Mouse (Mus musculus) hindbrain, postnatal 0 days (tissue): Measurements from ENCODE around the gene Sncg. TPM values are rescaled to one million over a fixed set of nuclear protein-coding genes. Genes with fewer than 3 reads are reported as not detected.

Source experiments
- ATAC-seq: fragments of 200-750 bp; cut with Nextera tagmentation; 2 replicates; pipeline ENCODE4 v1.8.0; 2017; ENCODE audit warnings: mild to moderate bottlenecking, moderate TSS enrichment, moderate library complexity
- DNase-seq: peaks from one replicate; pipeline ENCODE4 v3.0.0-alpha.2; 2015; ENCODE audit warnings: low spot score
- H3K27ac ChIP-seq: fragments of 300-500 bp; sonication (generic); 2 replicates; pipeline ENCODE4 v1.5.1; 2014; ENCODE audit warnings: mild to moderate bottlenecking
- H3K27me3 ChIP-seq: fragments of 300-500 bp; sonication (generic); 2 replicates; pipeline ENCODE4 v1.6.1; 2014; ENCODE audit warnings: low read length, mixed read lengths; ENCODE audit not compliant: insufficient read depth
- H3K36me3 ChIP-seq: fragments of 300-500 bp; sonication (generic); 2 replicates; pipeline ENCODE4 v1.6.1; 2014; ENCODE audit warnings: low read length, mixed read lengths; ENCODE audit not compliant: insufficient read depth
- H3K4me1 ChIP-seq: fragments of 300-500 bp; sonication (generic); 2 replicates; pipeline ENCODE4 v1.6.1; 2014; ENCODE audit warnings: antibody characterized with exemption, low read length, mixed read lengths; ENCODE audit not compliant: insufficient read depth
- H3K4me2 ChIP-seq: fragments of 300-500 bp; sonication (generic); 2 replicates; pipeline ENCODE4 v1.6.1; 2014; ENCODE audit warnings: low read depth, mild to moderate bottlenecking, low read length, moderate library complexity, mixed read lengths
- H3K4me3 ChIP-seq: fragments of 300-500 bp; sonication (generic); 2 replicates; pipeline ENCODE4 v1.5.1; 2014; ENCODE audit warnings: low read length
- H3K9ac ChIP-seq: fragments of 300-500 bp; sonication (generic); replicated peaks from 2 replicates; pipeline ENCODE4 v1.6.1; 2014; ENCODE audit warnings: mild to moderate bottlenecking, low read length, moderate library complexity, mixed read lengths
- H3K9me3 ChIP-seq: fragments of 300-500 bp; sonication (generic); 2 replicates; pipeline ENCODE4 v1.6.1; 2016; ENCODE audit warnings: low read length, mixed read lengths
- CTCF ChIP-seq: IDR thresholded peaks from 2 replicates; pipeline ENCODE4 v1.5.1; 2016; ENCODE audit warnings: antibody characterized with exemption, control low read depth, low read depth
- whole genome bisulfite sequencing: fragments of 180-500 bp; shearing (Covaris S2); extraction: QIAGEN DNeasy Blood & Tissue Kit; methylation state at CpG from one replicate; pipeline ENCODE4 v1.1.7; 2014; 5-methylcytosine and 5-hydroxymethylcytosine counted together
- polyA plus RNA-seq: library from polyadenylated mRNA; unstranded; fragments of >200 nt; fragmentation: Nextera tagmentation; extraction: Ambion mirVana; gene quantifications from 2 replicates; pipeline ENCODE4 v1.2.1, GENCODE M21; 2015
- total RNA-seq: library from RNA; depleted of rRNA; stranded (reverse); fragments of >200 nt; gene quantifications from 2 replicates; pipeline ENCODE4 v1.2.3, GENCODE M21; 2014; rRNA removed

The Sncg gene
- total and polyA plus RNA-seq, 2 experiments from 2014 or later: 49.5 to 164 TPM

DNA sequence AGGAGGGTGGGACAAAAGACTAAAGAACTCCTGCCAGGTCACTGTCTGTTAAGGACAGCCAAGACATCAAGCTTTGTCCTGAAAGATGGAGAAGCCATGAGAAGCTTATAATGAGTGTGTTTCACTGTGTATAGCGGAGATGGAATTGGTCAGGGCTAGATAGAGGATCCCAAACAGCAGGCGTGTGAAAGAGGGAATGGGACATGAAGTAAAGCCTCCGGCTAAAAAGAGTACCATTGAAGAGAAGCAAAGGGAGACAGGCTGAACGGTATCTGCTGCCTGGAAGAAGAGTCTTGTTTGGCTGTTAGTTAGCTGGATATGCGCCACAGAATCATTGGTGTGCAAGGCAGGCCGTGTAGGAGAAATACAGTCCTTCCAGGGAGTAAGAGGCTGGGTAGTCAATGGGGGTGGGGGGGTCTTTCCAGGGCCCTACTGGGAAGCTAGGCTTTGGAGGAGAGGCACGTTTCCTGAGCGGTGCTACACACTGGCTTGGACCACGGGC, 43.9 kb downstream of the Sncg start:
- TF ChIP-seq CTCF: no peak
- ATAC-seq: peak; percentile 86
- peaks cover 41% of the 10 kb centered on the region for H3K36me3 ChIP-seq
- WGBS: 72% methylated on average over 9 of the region's 9 CpGs
- no peak overlapping the region for H3K4me2 ChIP-seq
- DNase-seq: peak; percentile 68
- no peaks in the 10 kb centered on the region for H3K9me3 ChIP-seq
- peak overlapping the region; percentile 74 for H3K27ac ChIP-seq
- H3K4me3 ChIP-seq: no peak overlapping the region
- no peak overlapping the region for H3K9ac ChIP-seq
- no peaks in the 10 kb centered on the region for H3K4me1 ChIP-seq
- no peaks in the 10 kb centered on the region for H3K27me3 ChIP-seq

DNA sequence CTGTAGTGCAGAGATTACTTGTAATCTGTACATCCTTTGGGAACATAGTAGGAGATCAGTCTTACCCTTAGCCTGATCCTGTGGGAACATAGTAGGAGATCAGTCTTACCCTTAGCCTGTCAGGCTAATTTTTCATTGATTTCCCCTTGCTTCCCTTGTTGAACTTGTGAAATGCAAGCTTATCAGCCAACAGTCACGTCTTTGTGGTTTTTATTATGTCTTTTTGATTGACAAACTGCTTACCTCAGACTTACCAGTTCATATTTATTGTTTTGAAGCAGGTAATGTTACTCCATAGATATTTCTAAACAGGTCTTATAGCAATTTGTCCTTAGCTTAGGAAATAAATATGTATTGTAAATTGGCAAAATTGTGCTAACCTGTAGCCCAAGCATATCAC, 47.0 kb downstream of the Sncg start:
- no peak overlapping the region for H3K27ac ChIP-seq
- no peak overlapping the region for H3K9ac ChIP-seq
- no peaks in the 10 kb centered on the region for H3K9me3 ChIP-seq
- DNase-seq: no peak
- no peak for TF ChIP-seq CTCF
- H3K4me2 ChIP-seq: no peak overlapping the region
- H3K27me3 ChIP-seq: no peaks in the 10 kb centered on the region
- H3K36me3 ChIP-seq: peaks cover 35% of the 10 kb centered on the region
- WGBS: 88% methylated on average over 1 of the region's 1 CpGs
- H3K4me3 ChIP-seq: no peak overlapping the region
- ATAC-seq: no peak
- H3K4me1 ChIP-seq: no peaks in the 10 kb centered on the region

DNA sequence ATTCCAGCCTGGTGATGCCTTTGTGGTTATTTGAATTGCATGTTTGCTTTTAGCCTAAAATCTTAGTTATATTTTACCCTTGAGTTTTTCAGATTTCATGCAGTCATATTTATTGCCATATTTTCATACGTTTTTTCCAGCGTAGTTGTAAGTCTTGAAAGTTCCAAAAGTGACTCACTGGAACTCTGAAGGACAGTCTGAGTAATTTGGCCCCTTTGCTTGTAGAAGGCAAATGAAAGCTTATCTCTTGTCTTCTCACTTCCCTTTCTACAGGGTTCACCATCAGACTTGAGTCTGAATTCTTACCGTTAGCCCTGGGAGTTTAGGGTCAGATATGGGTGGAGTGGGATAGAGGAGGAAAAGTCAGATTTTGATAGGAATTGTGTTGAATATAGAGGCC, 48.0 kb downstream of the Sncg start:
- no peaks in the 10 kb centered on the region for H3K9me3 ChIP-seq
- ATAC-seq (no peak), DNase-seq (no peak)
- H3K36me3 ChIP-seq: peaks cover 29% of the 10 kb centered on the region
- no peak overlapping the region for H3K4me3 ChIP-seq
- H3K9ac ChIP-seq: no peak overlapping the region
- H3K27ac ChIP-seq: no peak overlapping the region
- H3K4me1 ChIP-seq: no peaks in the 10 kb centered on the region
- WGBS: 94% methylated on average over 3 of the region's 3 CpGs
- H3K4me2 ChIP-seq: no peak overlapping the region
- TF ChIP-seq CTCF: no peak
- no peaks in the 10 kb centered on the region for H3K27me3 ChIP-seq

DNA sequence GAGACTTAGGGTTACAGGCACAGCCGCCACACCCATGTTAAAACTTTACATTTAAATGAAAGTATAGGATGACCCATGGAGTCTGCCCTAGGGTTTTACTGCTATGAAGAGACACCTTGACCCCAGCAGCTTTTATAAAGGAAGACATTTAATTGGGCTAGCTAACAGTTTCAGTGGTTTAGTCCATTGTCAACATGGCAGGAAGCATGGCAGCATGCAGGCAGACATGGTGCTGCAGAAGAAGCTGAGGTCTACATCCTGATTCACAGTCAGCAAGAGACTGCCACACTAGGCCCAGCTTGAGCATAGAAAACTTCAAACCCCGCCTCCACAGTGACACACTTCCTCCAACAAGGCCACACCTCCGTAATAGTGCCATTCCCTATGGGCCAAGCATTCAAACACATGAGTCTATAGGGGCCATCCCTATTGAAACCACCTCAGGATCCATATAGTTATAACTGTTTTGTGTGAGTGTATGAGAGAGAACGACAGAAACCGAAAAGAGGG, 51.0 kb downstream of the Sncg start:
- no peaks in the 10 kb centered on the region for H3K9me3 ChIP-seq
- ATAC-seq: no peak
- H3K27me3 ChIP-seq: no peaks in the 10 kb centered on the region
- WGBS: 96% methylated on average over 5 of the region's 5 CpGs
- TF ChIP-seq CTCF: no peak
- no peaks in the 10 kb centered on the region for H3K4me1 ChIP-seq
- H3K27ac ChIP-seq: no peak overlapping the region
- peaks cover 17% of the 10 kb centered on the region; the same call in 1 of the 2 replicates for H3K36me3 ChIP-seq
- no peak overlapping the region for H3K4me3 ChIP-seq
- no peak overlapping the region for H3K9ac ChIP-seq
- no peak overlapping the region for H3K4me2 ChIP-seq
- no peak for DNase-seq

Other genes with a start within 250 kb of the Sncg start
- gene Npy4r, start 222.3 kb downstream of the Sncg start, total RNA-seq: 0.21 and 0.25 TPM in 2 replicates
- 0.11 and 0.24 TPM in 2 replicates for gene Npy4r, start 222.3 kb downstream of the Sncg start, polyA plus RNA-seq
- 31.7 and 33.6 TPM in 2 replicates for gene Gprin2, start 173.1 kb downstream of the Sncg start, total RNA-seq
- gene Gprin2, start 173.1 kb downstream of the Sncg start, polyA plus RNA-seq: 4.3 and 8.1 TPM in 2 replicates
- 0.63 and 2.1 TPM in 2 replicates for gene Syt15, start 155.2 kb downstream of the Sncg start, total RNA-seq
- gene Syt15, start 155.2 kb downstream of the Sncg start, polyA plus RNA-seq: 0.83 and 1.1 TPM in 2 replicates
- gene Shld2, start 64.3 kb downstream of the Sncg start, total RNA-seq: 4.0 and 5.8 TPM in 2 replicates
- 9.2 and 11.4 TPM in 2 replicates for gene Shld2, start 64.3 kb downstream of the Sncg start, polyA plus RNA-seq
- gene Glud1, start 64.1 kb downstream of the Sncg start, total RNA-seq: 243 and 272 TPM in 2 replicates
- 143 and 153 TPM in 2 replicates for gene Glud1, start 64.1 kb downstream of the Sncg start, polyA plus RNA-seq
- not detected in 2 replicates for gene Fam25c, start 19.4 kb downstream of the Sncg start, total RNA-seq
- not detected in 2 replicates for gene Fam25c, start 19.4 kb downstream of the Sncg start, polyA plus RNA-seq
- 6.8 and 8.1 TPM in 2 replicates for gene Mmrn2, start 676 bp upstream of the Sncg start, total RNA-seq
- gene Mmrn2, start 676 bp upstream of the Sncg start, polyA plus RNA-seq: 2.5 and 2.6 TPM in 2 replicates
- 52.5 and 53.8 TPM in 2 replicates for gene Bmpr1a, start 128.6 kb upstream of the Sncg start, total RNA-seq
- gene Bmpr1a, start 128.6 kb upstream of the Sncg start, polyA plus RNA-seq: 20.6 and 21.1 TPM in 2 replicates
- gene 9230112D13Rik, start 148.0 kb upstream of the Sncg start, total RNA-seq: not detected in 2 replicates
- not detected in 2 replicates for gene 9230112D13Rik, start 148.0 kb upstream of the Sncg start, polyA plus RNA-seq
- gene Ldb3, start 213.9 kb upstream of the Sncg start, total RNA-seq: 1.6 and 1.7 TPM in 2 replicates
- gene Ldb3, start 213.9 kb upstream of the Sncg start, polyA plus RNA-seq: 1.3 and 1.4 TPM in 2 replicates
- gene Opn4, start 225.4 kb upstream of the Sncg start, total RNA-seq: not detected in 2 replicates
- 0.14 TPM in 1 of 2 replicates, not detected in the other for gene Opn4, start 225.4 kb upstream of the Sncg start, polyA plus RNA-seq